Mouse (Mus musculus) ES-E14 (cell line): ENCODE measurements around the gene Adgb. TPM values are rescaled to one million over a fixed set of nuclear protein-coding genes. Genes with fewer than 3 reads are reported as not detected.

Experiments used
- DNase-seq: peaks from one replicate; pipeline ENCODE4 v3.0.0-alpha.2; 2013; ENCODE audit warnings: low read depth, low spot score
- H3K27ac ChIP-seq: 2 replicates; pipeline ENCODE4 v1.5.1; 2012; ENCODE audit warnings: low read depth, mild to moderate bottlenecking, low read length, moderate library complexity, mixed read lengths; ENCODE audit not compliant: poor library complexity, insufficient read depth, severe bottlenecking
- H3K36me3 ChIP-seq: 2 replicates; pipeline ENCODE4 v1.6.1; 2012; ENCODE audit warnings: mild to moderate bottlenecking, low read length, moderate library complexity, mixed read lengths; ENCODE audit not compliant: control insufficient read depth, poor library complexity, insufficient read depth, severe bottlenecking
- H3K4me1 ChIP-seq, 2 experiments: fragments of 150-350 bp in 1 of 2; sonication (generic) in 1 of 2; 2 replicates each; pipeline ENCODE4 v1.6.1; 2012; ENCODE audit warnings: low read length in 2 of 2, mild to moderate bottlenecking in 1 of 2, mixed read lengths in 1 of 2; ENCODE audit not compliant: control insufficient read depth in 2 of 2, insufficient read depth in 2 of 2, poor library complexity in 1 of 2
- H3K4me3 ChIP-seq, 2 experiments: fragments of 150-350 bp in 1 of 2; sonication (generic) in 1 of 2; 2 replicates each; pipeline ENCODE4 v1.5.1; 2012; ENCODE audit warnings: low read length in 2 of 2, low read depth in 1 of 2, mild to moderate bottlenecking in 1 of 2, mixed read lengths in 1 of 2; ENCODE audit not compliant: insufficient read depth in 1 of 2, poor library complexity in 1 of 2, severe bottlenecking in 1 of 2
- H3K9ac ChIP-seq: 2 replicates; pipeline ENCODE4 v1.6.1; 2012; ENCODE audit warnings: low read depth, mild to moderate bottlenecking, low read length, mixed read lengths; ENCODE audit not compliant: poor library complexity, insufficient read depth, severe bottlenecking
- H3K9me3 ChIP-seq: fragments of 150-350 bp; sonication (generic); 2 replicates; pipeline ENCODE4 v1.6.1; 2012; ENCODE audit warnings: low read depth, mild to moderate bottlenecking, low read length; ENCODE audit not compliant: control insufficient read depth, insufficient read depth
- CHD2 ChIP-seq: IDR thresholded peaks from 2 replicates; pipeline ENCODE4 v1.6.1; 2014; ENCODE audit warnings: mild to moderate bottlenecking, low read depth, low read length, inconsistent platforms
- HCFC1 ChIP-seq: IDR thresholded peaks from 2 replicates; pipeline ENCODE4 v1.6.1; 2012; ENCODE audit warnings: low read length, inconsistent platforms, borderline replicate concordance; ENCODE audit not compliant: insufficient read depth
- MAFK ChIP-seq: IDR thresholded peaks from 2 replicates; pipeline ENCODE4 v1.6.1; 2014; ENCODE audit warnings: mild to moderate bottlenecking, low read depth, low read length, inconsistent platforms; ENCODE audit not compliant: insufficient read depth
- ZC3H11A ChIP-seq: IDR thresholded peaks from 2 replicates; pipeline ENCODE4 v1.6.1; 2012; ENCODE audit warnings: low read depth, mild to moderate bottlenecking, inconsistent platforms, low read length, borderline replicate concordance
- ZNF384 ChIP-seq: IDR thresholded peaks from 2 replicates; pipeline ENCODE4 v1.6.1; 2012; ENCODE audit warnings: low read depth, low read length, inconsistent platforms
- in situ Hi-C, 2 experiments: fragments of 600-800 bp; cut with MboI; formaldehyde crosslinking; loops; one replicate each; pipeline ENCODE4 v1.15.1; 2025; ENCODE audit warnings: low sequenced_read_pairs in 2 of 2, inconsistent platforms in 1 of 2; ENCODE audit not compliant: unreplicated experiment in 2 of 2
- total RNA-seq: library from RNA; depleted of rRNA; stranded (reverse); fragments of 300-350 nt; gene quantifications from 2 replicates; pipeline ENCODE4 v1.2.3, GENCODE M21; 2012

Gene Adgb
- total RNA-seq, 1 experiment: not detected

- Histone ChIP-seq H3K36me3 (no peaks in the 10 kb centered on the region), H3K9ac (no peak overlapping the region), H3K4me3 (no peak overlapping the region), H3K27ac (no peak overlapping the region), H3K9me3 (no peaks in the 10 kb centered on the region), H3K4me1 (no peaks in the 10 kb centered on the region)
- no peak for TF ChIP-seq ZC3H11A
- TF ChIP-seq HCFC1: no peak
- no peak for TF ChIP-seq ZNF384
- no peak for TF ChIP-seq MAFK
- no peak for TF ChIP-seq CHD2
- in situ Hi-C loops: loop anchor here in 1 of 2 experiments (25.0 kb wide), 1 partner anchor 506 kb away; no protein-coding TSS in a partner anchor
- DNase-seq: no peak
These were observed 154.0 kb downstream of the Adgb start for GRCm38 (mm10) chr10:10318086-10318485.

GRCm38 (mm10) chr10:10315631-10316030 lies 156.5 kb downstream of the Adgb start:
- no peak overlapping the region for H3K9ac ChIP-seq
- H3K9me3 ChIP-seq: no peaks in the 10 kb centered on the region
- in situ Hi-C loops: loop anchor here in 1 of 2 experiments (25.0 kb wide), 1 partner anchor 503 kb away; no protein-coding TSS in a partner anchor
- no peaks in the 10 kb centered on the region for H3K4me1 ChIP-seq
- DNase-seq: no peak
- no peaks in the 10 kb centered on the region for H3K36me3 ChIP-seq
- no peak for TF ChIP-seq ZNF384
- TF ChIP-seq HCFC1: no peak
- H3K27ac ChIP-seq: no peak overlapping the region
- H3K4me3 ChIP-seq: no peak overlapping the region

DNA sequence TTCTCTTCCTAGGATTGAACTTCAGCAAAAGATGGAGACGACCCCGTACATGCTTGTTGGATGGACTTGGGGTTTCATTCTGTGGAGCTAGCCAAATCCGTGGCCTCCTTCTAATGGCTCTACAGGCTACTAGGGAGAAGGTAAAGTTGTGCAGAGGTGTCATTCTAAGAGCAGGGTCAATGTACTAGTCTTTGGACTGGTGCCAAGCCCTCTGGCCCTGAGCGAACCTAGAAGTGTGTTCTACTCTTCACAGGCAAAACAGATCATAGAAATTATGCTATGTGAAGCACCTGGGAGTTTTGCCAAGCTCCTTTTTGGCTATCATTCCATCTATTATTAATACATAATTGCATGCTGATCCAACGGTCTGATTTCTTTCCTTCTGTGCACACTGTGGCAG lies 157.6 kb downstream of the Adgb start:
- DNase-seq: no peak
- no peak overlapping the region for H3K4me3 ChIP-seq
- H3K9ac ChIP-seq: no peak overlapping the region
- H3K27ac ChIP-seq: no peak overlapping the region
- no peaks in the 10 kb centered on the region for H3K36me3 ChIP-seq
- TF ChIP-seq MAFK (no peak), ZC3H11A (no peak), ZNF384 (no peak), CHD2 (no peak), HCFC1 (no peak)
- H3K4me1 ChIP-seq: no peaks in the 10 kb centered on the region
- no peaks in the 10 kb centered on the region for H3K9me3 ChIP-seq
- in situ Hi-C loops: loop anchor here in 1 of 2 experiments (25.0 kb wide), 1 partner anchor 502 kb away; no protein-coding TSS in a partner anchor

DNA sequence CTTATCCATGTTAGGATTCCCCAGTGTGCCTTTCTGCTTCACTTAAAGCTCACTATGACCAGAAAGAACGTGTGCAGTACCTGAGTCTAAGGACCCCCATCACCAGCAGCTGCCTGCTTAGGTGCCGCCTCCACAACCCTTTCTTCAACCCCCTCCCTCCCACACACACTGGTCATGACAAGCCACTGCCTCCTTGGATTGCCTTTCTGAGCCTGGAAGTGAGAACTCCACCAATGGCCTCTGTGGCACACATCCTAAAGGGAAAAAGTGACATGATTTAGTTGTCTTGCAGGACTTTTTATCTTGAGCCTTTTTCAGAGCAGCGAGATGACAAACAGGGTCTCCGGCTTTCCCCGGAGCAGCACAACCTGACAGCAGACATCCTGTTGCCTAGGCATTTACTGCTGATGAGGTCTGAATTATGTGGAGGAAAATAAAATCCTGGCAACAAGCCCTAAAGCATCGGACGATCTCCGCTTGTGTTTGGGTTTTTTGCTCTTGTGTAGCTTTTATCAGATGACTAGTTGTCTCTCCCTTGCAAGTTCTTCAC lies 162.2 kb downstream of the Adgb start:
- Histone ChIP-seq H3K4me3 (no peak overlapping the region), H3K36me3 (no peaks in the 10 kb centered on the region), H3K9ac (no peak overlapping the region), H3K4me1 (no peaks in the 10 kb centered on the region), H3K27ac (no peak overlapping the region), H3K9me3 (no peaks in the 10 kb centered on the region)
- in situ Hi-C loops: loop anchor here in 1 of 2 experiments (25.0 kb wide), 1 partner anchor 498 kb away; no protein-coding TSS in a partner anchor
- no peak for DNase-seq
- no peak for TF ChIP-seq MAFK
- TF ChIP-seq CHD2: no peak
- TF ChIP-seq HCFC1: no peak
- TF ChIP-seq ZC3H11A: no peak
- TF ChIP-seq ZNF384: no peak
